Mouse (Mus musculus): ENCODE results near the gene Sparc. TPM values are rescaled to one million over a fixed set of nuclear protein-coding genes. Genes with fewer than 3 reads are reported as not detected.

Sparc gene
- polyA plus RNA-seq (2015; fragmentation: Nextera tagmentation; extraction: Ambion mirVana) = 320 and 352 TPM in 2 replicates

- no peaks in the 10 kb centered on the region for H3K27me3 ChIP-seq
- no peak within 1 kb of the TSS for H3K4me2 ChIP-seq (replicated peaks)
- no peak for ATAC-seq (replicated peaks)
- H3K4me1 ChIP-seq = peaks cover 39% of the 10 kb centered on the region
- no peak within 1 kb of the TSS for H3K9ac ChIP-seq (replicated peaks)
- no peaks in the 10 kb centered on the region for H3K36me3 ChIP-seq
- WGBS = 100% methylated on average over 1 of the region's 1 CpGs
- peak within 1 kb of the TSS; percentile 44; the same call in 1 of the 2 replicates for H3K27ac ChIP-seq (replicated peaks)
- H3K4me3 ChIP-seq = no peak within 1 kb of the TSS
- H3K9me3 ChIP-seq = no peaks in the 10 kb centered on the region
These were observed at the start of gene Sparc for GRCm38 (mm10) chr11:55422978-55423377. TSS of gene Sparc (minus strand) at chr11:55423183.

GRCm38 (mm10) chr11:55471467-55471866, 48.5 kb upstream of the Sparc start:
- Histone ChIP-seq H3K4me3 (peak overlapping the region; percentile 73; the same call in 1 of the 2 replicates), H3K36me3 (peaks cover 12% of the 10 kb centered on the region; the same call in 1 of the 2 replicates), H3K9ac (replicated peaks) (no peak overlapping the region), H3K27ac (replicated peaks) (no peak overlapping the region), H3K9me3 (no peaks in the 10 kb centered on the region), H3K4me2 (replicated peaks) (peak overlapping the region; percentile 83; the same call in 1 of the 2 replicates), H3K4me1 (peaks cover 33% of the 10 kb centered on the region), H3K27me3 (no peaks in the 10 kb centered on the region)
- 95% methylated on average over 7 of the region's 7 CpGs for WGBS
- no peak for ATAC-seq (replicated peaks)

GRCm38 (mm10) chr11:55470761-55471160, 47.8 kb upstream of the Sparc start:
- Histone ChIP-seq H3K9ac (replicated peaks) (peak overlapping the region; percentile 89), H3K4me1 (peaks cover 29% of the 10 kb centered on the region), H3K36me3 (peaks cover 12% of the 10 kb centered on the region; the same call in 1 of the 2 replicates), H3K4me3 (peak overlapping the region; percentile 73), H3K9me3 (no peaks in the 10 kb centered on the region), H3K27me3 (no peaks in the 10 kb centered on the region), H3K27ac (replicated peaks) (no peak overlapping the region), H3K4me2 (replicated peaks) (peak overlapping the region; percentile 83)
- no peak for ATAC-seq (replicated peaks)
- 61% methylated on average over 8 of the region's 8 CpGs for WGBS

- peak overlapping the region; percentile 89 for H3K9ac ChIP-seq (replicated peaks)
- peak; percentile 36; the same call in 1 of the 2 replicates for ATAC-seq (replicated peaks)
- H3K27ac ChIP-seq (replicated peaks) = peak overlapping the region; percentile 89
- WGBS = under 1% methylated on average over 46 of the region's 46 CpGs
- peak overlapping the region; percentile 83 for H3K4me2 ChIP-seq (replicated peaks)
- H3K36me3 ChIP-seq = peaks cover 12% of the 10 kb centered on the region; the same call in 1 of the 2 replicates
- peak overlapping the region; percentile 73 for H3K4me3 ChIP-seq
- H3K4me1 ChIP-seq = peaks cover 28% of the 10 kb centered on the region
- H3K9me3 ChIP-seq = no peaks in the 10 kb centered on the region
- H3K27me3 ChIP-seq = no peaks in the 10 kb centered on the region
These were observed 47.1 kb upstream of the Sparc start for GRCm38 (mm10) chr11:55469923-55470691.

- peak; percentile 99 for ATAC-seq (replicated peaks)
- no peaks in the 10 kb centered on the region for H3K9me3 ChIP-seq
- peak within 1 kb of the TSS; percentile 92 for H3K27ac ChIP-seq (replicated peaks)
- H3K4me3 ChIP-seq = peak within 1 kb of the TSS; percentile 73
- peak within 1 kb of the TSS; percentile 89 for H3K9ac ChIP-seq (replicated peaks)
- peak within 1 kb of the TSS; percentile 93 for H3K4me2 ChIP-seq (replicated peaks)
- peaks cover 9% of the 10 kb centered on the region; the same call in 1 of the 2 replicates for H3K36me3 ChIP-seq
- under 1% methylated on average over 52 of the region's 57 CpGs for WGBS
- peaks cover 28% of the 10 kb centered on the region for H3K4me1 ChIP-seq
- no peaks in the 10 kb centered on the region for H3K27me3 ChIP-seq
These were observed 46.3 kb upstream of the Sparc start, which contains the start of gene G3bp1 for GRCm38 (mm10) chr11:55469048-55469843. TSS of gene G3bp1 (plus strand) at chr11:55469685.

GRCm38 (mm10) chr11:55468611-55469047, 45.6 kb upstream of the Sparc start:
- no peaks in the 10 kb centered on the region for H3K9me3 ChIP-seq
- peaks cover 5% of the 10 kb centered on the region; the same call in 1 of the 2 replicates for H3K36me3 ChIP-seq
- H3K4me1 ChIP-seq = peaks cover 25% of the 10 kb centered on the region
- peak overlapping the region; percentile 92 for H3K27ac ChIP-seq (replicated peaks)
- 2% methylated on average over 17 of the region's 17 CpGs for whole genome bisulfite sequencing
- no peaks in the 10 kb centered on the region for H3K27me3 ChIP-seq
- H3K9ac ChIP-seq (replicated peaks) = peak overlapping the region; percentile 64
- peak overlapping the region; percentile 57 for H3K4me3 ChIP-seq
- peak overlapping the region; percentile 93 for H3K4me2 ChIP-seq (replicated peaks)
- ATAC-seq (replicated peaks) = no peak

- WGBS = 77% methylated on average over 10 of the region's 10 CpGs
- Histone ChIP-seq H3K4me3 (no peak overlapping the region), H3K4me1 (peaks cover 22% of the 10 kb centered on the region), H3K4me2 (replicated peaks) (peak overlapping the region; percentile 93; the same call in 1 of the 2 replicates), H3K27ac (replicated peaks) (peak overlapping the region; percentile 92; the same call in 1 of the 2 replicates), H3K27me3 (no peaks in the 10 kb centered on the region), H3K36me3 (peaks cover 5% of the 10 kb centered on the region; the same call in 1 of the 2 replicates), H3K9ac (replicated peaks) (peak overlapping the region; percentile 64; the same call in 1 of the 2 replicates), H3K9me3 (no peaks in the 10 kb centered on the region)
- ATAC-seq (replicated peaks) = no peak
These were observed 45.0 kb upstream of the Sparc start for GRCm38 (mm10) chr11:55468012-55468411.

GRCm38 (mm10) chr11:55465177-55465576, 42.2 kb upstream of the Sparc start:
- 82% methylated on average over 3 of the region's 3 CpGs for WGBS
- Histone ChIP-seq H3K4me1 (peaks cover 19% of the 10 kb centered on the region), H3K36me3 (no peaks in the 10 kb centered on the region), H3K4me3 (no peak overlapping the region), H3K4me2 (replicated peaks) (no peak overlapping the region), H3K27ac (replicated peaks) (no peak overlapping the region), H3K27me3 (no peaks in the 10 kb centered on the region), H3K9me3 (no peaks in the 10 kb centered on the region), H3K9ac (replicated peaks) (no peak overlapping the region)
- no peak for ATAC-seq (replicated peaks)

- no peak for ATAC-seq (replicated peaks)
- no peak overlapping the region for H3K4me3 ChIP-seq
- no peaks in the 10 kb centered on the region for H3K27me3 ChIP-seq
- no peaks in the 10 kb centered on the region for H3K36me3 ChIP-seq
- H3K9me3 ChIP-seq = no peaks in the 10 kb centered on the region
- no peak overlapping the region for H3K9ac ChIP-seq (replicated peaks)
- WGBS = 86% methylated on average over 10 of the region's 10 CpGs
- H3K4me1 ChIP-seq = peaks cover 23% of the 10 kb centered on the region
- H3K27ac ChIP-seq (replicated peaks) = no peak overlapping the region
- H3K4me2 ChIP-seq (replicated peaks) = no peak overlapping the region
These were observed 41.7 kb upstream of the Sparc start for GRCm38 (mm10) chr11:55464707-55465106.

- no peak overlapping the region for H3K27ac ChIP-seq (replicated peaks)
- H3K4me2 ChIP-seq (replicated peaks) = no peak overlapping the region
- no peaks in the 10 kb centered on the region for H3K36me3 ChIP-seq
- no peaks in the 10 kb centered on the region for H3K27me3 ChIP-seq
- H3K9ac ChIP-seq (replicated peaks) = no peak overlapping the region
- no peak for ATAC-seq (replicated peaks)
- no peaks in the 10 kb centered on the region for H3K9me3 ChIP-seq
- peaks cover 20% of the 10 kb centered on the region for H3K4me1 ChIP-seq
- no peak overlapping the region for H3K4me3 ChIP-seq
- WGBS = 98% methylated on average over 9 of the region's 9 CpGs
These were observed 39.2 kb upstream of the Sparc start for GRCm38 (mm10) chr11:55462149-55462548.

- ATAC-seq (replicated peaks) = peak; percentile 98
- Histone ChIP-seq H3K27ac (replicated peaks) (peak within 1 kb of the TSS; percentile 68), H3K36me3 (no peaks in the 10 kb centered on the region), H3K4me2 (replicated peaks) (peak within 1 kb of the TSS; percentile 92), H3K4me3 (peak within 1 kb of the TSS; percentile 90), H3K4me1 (peaks cover 20% of the 10 kb centered on the region), H3K9me3 (no peaks in the 10 kb centered on the region), H3K27me3 (no peaks in the 10 kb centered on the region), H3K9ac (replicated peaks) (peak within 1 kb of the TSS; percentile 72)
- WGBS = 1% methylated on average over 35 of the region's 36 CpGs
These were observed 38.1 kb upstream of the Sparc start, which contains the start of gene Atox1 for GRCm38 (mm10) chr11:55461019-55461645. TSS of gene Atox1 (minus strand) at chr11:55461239.

Data from forebrain, embryonic 15.5 days (tissue).